In the genomic region with DNA sequence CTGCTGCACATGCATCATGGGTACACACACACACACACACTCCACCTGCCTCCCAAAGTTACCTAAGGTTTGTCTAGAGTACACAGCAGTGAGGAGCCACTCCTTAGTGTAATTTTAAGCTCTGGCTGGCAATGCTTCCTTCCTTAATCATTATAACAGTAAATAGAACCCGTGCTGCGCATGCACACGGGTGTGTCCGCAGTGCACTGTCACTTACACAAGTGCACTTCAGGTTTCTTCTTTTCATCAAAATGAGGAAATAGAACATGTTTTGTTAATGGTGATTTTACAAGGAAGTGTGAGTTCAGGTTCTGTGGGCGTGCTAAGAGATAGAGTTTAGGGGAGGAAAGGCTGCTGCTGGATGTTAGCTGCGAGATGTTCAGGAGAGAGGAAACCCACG, we compare ENCODE assay signal across 1 mouse cellular context.
TF ChIP-seq lines count a peak whose summit lies in the region.

No protein-coding gene starts in this region.

TF ChIP-seq in MEL, 35 proteins besides CTCF, POLR2A, EP300 and RAD21:
- TF ChIP-seq ETS1 (IDR thresholded peaks at IDR 0.05; ENCODE audit: low read depth, low read length) (peak; percentile 62; the same call in 1 of the 2 replicates), MYB (IDR thresholded peaks at IDR 0.05; ENCODE audit: low read depth, low read length) (no peak), NRF1 (IDR thresholded peaks at IDR 0.05; ENCODE audit: insufficient read depth, low read depth, low read length, poor library complexity, severe bottlenecking) (peak; percentile 76), MAZ (IDR thresholded peaks at IDR 0.05; ENCODE audit: low read depth, low read length) (no peak), RCOR1 (IDR thresholded peaks at IDR 0.05; ENCODE audit: low read depth, low read length) (peak; percentile 54; the same call in 1 of the 2 replicates), MXI1 (IDR thresholded peaks at IDR 0.05; ENCODE audit: low read depth, low read length) (peak; percentile 71), NELFE (IDR thresholded peaks at IDR 0.05; ENCODE audit: low read depth, low read length) (no peak), USF1 (IDR thresholded peaks at IDR 0.05; ENCODE audit: low read depth, low read length) (no peak), SMC3 (IDR thresholded peaks at IDR 0.05; ENCODE audit: low read depth, low read length) (no peak), UBTF (IDR thresholded peaks at IDR 0.05; ENCODE audit: borderline replicate concordance, insufficient read depth, low read depth, low read length) (no peak), POLR2AphosphoS2 (IDR thresholded peaks at IDR 0.05; ENCODE audit: low read length) (no peak), USF2 (IDR thresholded peaks at IDR 0.05; ENCODE audit: borderline replicate concordance in 1 of 2, insufficient read depth in 1 of 2, low read depth in 1 of 2, low read length in 2 of 2) (no peak), GATA1 (IDR thresholded peaks at IDR 0.05; ENCODE audit: low read depth, low read length) (0 out of 2 replicates have a peak, but pooled peaks have one; percentile 17), BHLHE40 (IDR thresholded peaks at IDR 0.05; ENCODE audit: borderline replicate concordance, low read depth, low read length) (no peak), MAX (IDR thresholded peaks at IDR 0.05; ENCODE audit: low read length) (peak; percentile 48; the same call in 1 of the 2 replicates), E2F4 (IDR thresholded peaks at IDR 0.05; ENCODE audit: borderline replicate concordance, low read depth, low read length) (no peak), ZMIZ1 (IDR thresholded peaks at IDR 0.05; ENCODE audit: low read depth, low read length) (no peak), TBP (IDR thresholded peaks at IDR 0.05; ENCODE audit: low read depth, low read length) (no peak), MYC (IDR thresholded peaks at IDR 0.05; ENCODE audit: low read depth, low read length) (peak; percentile 51), CHD2 (IDR thresholded peaks at IDR 0.05; ENCODE audit: low read length) (no peak), TCF12 (IDR thresholded peaks at IDR 0.05; ENCODE audit: low read depth, low read length) (no peak), KAT2A (conservative IDR thresholded peaks at IDR 0.05; ENCODE audit: low read depth, low read length) (no peak), GABPA (IDR thresholded peaks at IDR 0.05; ENCODE audit: low read depth, low read length) (no peak), JUND (IDR thresholded peaks at IDR 0.05; ENCODE audit: low read depth, low read length) (no peak), MAFK (IDR thresholded peaks at IDR 0.05; ENCODE audit: borderline replicate concordance, low read depth, low read length) (no peak), POLR2AphosphoS5 (IDR thresholded peaks at IDR 0.05; ENCODE audit: borderline replicate concordance, low read depth, low read length) (no peak), ZC3H11A (IDR thresholded peaks at IDR 0.05; ENCODE audit: low read depth, low read length) (no peak), SIN3A (IDR thresholded peaks at IDR 0.05; ENCODE audit: low read length) (peak; percentile 70), ZNF384 (IDR thresholded peaks at IDR 0.05; ENCODE audit: low read depth, low read length) (peak; percentile 15; the same call in 1 of the 2 replicates), CHD1 (IDR thresholded peaks at IDR 0.05; ENCODE audit: low read depth, low read length) (no peak; the same call in 1 of the 2 replicates), TAL1 (IDR thresholded peaks at IDR 0.05; ENCODE audit: low read length) (no peak), HCFC1 (IDR thresholded peaks at IDR 0.05; ENCODE audit: low read depth, low read length) (0 out of 2 replicates have a peak, but pooled peaks have one; percentile 27), MEF2A (IDR thresholded peaks at IDR 0.05; ENCODE audit: extremely low read depth, insufficient replicate concordance, low read depth, low read length, poor library complexity, severe bottlenecking) (no peak), ELF1 (IDR thresholded peaks at IDR 0.05; ENCODE audit: low read depth, low read length) (peak; percentile 43), ZKSCAN1 (IDR thresholded peaks at IDR 0.05; ENCODE audit: low read depth, low read length) (no peak)
